Mouse (Mus musculus): ENCODE measurements around the gene Slc27a1.
"Not testable (repeated sequence)": the region's sequence is repeated elsewhere in the genome, so short reads cannot be mapped to it uniquely, and the experiment has no call there.

Slc27a1 gene

DNA sequence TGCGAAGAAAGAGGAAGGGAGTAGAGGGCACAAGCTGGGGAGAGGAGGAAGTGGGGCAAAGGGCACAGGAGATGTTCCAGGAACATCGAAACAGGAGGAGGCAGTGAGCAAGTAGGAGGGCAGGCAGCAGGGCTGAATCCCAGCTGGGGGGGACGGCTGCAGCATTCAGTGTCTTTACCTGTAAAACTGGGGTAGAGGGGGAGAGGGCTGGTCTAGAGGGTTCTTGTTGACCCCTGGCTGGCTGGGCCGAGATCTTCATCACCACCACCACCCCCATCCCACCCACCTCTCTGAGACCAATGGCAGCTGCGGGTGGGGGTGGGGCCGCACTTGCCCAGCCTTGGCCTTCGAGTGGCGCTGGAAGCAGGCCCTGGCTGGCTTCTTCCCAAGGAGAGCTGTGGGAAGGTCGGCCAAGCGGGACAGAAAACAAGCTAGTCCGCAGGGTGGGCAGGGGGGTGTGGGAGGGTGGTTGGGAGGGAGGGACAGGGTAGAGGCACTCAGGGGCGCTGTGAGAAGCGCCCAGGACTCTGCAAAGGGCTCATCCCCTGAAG is at the start of gene Slc27a1:
Gene Slc27a1 (plus strand): TSS at position 496 of the 551 bp plus-strand sequence.
- DNase-seq (ENCODE audit: low spot score in 2 of 2) = no peak

DNA sequence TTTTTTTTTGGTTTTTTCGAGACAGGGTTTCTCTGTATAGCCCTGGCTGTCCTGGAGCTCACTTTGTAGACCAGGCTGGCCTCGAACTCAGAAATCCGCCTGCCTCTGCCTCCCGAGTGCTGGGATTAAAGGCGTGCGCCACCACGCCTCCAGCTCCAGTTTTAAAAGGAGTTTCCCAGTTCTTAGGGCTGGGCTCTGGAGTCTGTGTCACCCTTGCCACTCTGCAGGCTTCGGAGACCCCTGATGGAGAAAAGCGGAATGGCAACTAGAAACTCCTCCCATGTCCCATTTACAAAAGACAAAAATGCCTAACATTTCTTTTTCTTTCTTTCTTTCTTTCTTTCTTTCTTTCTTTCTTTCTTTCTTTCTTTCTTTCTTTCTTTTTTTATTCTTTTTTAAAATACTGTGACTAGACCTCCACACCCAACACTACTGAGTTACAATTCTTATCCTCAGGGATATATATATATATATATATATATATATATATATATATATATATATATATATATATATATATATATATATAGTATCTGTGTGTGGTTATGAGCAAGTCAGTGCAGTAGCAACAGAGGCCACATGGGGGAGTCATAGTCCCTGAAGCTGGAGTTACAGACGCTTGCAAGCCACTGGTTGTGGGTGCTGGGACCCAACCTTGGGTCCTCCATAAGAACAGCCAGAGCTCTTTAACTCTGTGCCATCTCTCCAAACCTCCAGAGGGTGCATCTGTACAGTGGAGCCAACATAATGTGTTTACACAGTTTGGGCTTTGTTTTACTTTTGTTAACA is 49.5 kb upstream of the Slc27a1 start:
- DNase-seq (ENCODE audit: low spot score in 2 of 2) = peak in 1 of 2 experiments; percentile 60

DNA sequence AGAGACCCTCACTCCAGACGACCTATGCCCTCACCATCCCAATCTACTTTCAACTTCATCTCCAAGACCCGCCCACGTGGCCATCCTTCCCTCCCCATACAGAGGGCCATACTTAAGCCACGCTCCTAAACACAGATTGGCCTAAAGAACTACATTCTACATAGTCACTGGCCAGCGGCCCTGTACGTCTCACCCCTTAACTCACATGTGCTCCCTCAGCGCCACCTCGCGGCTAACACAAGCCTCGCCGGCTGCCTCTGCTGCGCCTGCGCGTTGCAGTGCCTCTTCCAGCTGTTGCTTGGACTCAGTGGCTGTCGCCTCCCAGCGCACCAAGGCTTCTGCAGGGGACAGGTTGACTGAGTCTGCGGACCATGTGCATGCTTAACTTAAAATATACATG is 47.0 kb upstream of the Slc27a1 start:
- peak; percentile 88 to 97 for DNase-seq (ENCODE audit: low spot score in 2 of 2)

DNA sequence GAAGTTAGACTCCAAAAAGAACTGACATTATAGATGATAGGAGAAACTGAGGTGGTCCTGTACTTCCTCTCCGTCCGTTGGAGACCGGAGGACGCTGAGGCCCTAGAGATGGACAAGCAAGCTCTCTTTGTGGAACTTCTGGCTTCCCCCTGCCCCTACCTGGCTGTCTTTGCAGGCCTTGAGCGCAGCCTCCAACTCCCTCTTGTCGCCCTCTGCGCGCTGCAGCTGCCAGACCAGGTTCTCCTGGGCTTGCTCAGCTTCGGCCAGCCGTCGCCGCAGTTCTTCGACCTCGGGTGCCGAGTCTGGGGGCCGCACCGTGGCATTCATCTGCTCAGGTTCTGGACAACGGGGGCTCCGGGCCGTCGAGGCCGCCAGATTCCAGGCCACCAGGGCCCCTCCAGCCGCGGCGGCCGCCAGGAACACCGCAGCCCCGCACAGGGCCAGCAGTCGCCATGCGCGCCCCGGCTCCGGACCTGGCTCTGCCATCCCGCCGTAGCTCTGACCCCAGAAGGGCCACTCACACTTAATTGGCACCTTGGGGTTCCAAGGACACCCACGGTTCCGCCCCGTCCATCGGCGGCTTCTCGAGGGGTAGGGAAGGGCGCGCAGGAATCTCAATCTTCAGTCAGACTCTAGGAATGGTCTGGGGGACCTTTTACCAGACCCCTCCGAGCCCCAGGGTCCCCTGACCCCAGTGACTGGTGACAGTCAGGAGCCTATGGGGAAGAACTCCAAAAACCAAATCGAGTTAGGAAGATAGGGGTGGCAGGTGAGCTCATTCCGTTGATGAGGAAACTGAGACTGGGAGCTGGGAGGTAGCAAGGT is 43.2 kb upstream of the Slc27a1 start, which contains the start of gene Ccdc194:
Gene Ccdc194 (minus strand): TSS at position 486 of the 825 bp plus-strand sequence.
- no peak for DNase-seq (ENCODE audit: low spot score in 2 of 2)

DNA sequence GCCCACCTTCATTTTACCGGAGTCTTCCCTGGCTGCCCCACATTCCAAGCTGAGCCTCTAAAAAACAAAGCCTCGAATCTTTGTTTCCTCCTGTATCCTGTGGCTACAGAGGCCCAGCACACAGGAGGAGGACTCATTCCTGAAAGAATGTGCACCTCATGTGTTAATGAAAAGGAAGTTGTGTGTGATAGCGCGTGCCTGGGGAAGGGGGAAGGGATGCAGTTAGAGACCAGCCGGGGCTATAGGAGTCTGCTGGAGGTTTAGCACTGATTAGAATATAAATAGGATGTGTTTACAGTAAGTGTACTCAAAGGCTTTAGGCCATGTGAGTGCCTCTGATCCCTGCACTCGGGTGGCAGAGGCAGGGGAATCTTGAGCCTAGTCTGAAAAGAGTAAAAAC is 42.4 kb upstream of the Slc27a1 start:
- DNase-seq (ENCODE audit: low spot score in 2 of 2) = no peak

DNA sequence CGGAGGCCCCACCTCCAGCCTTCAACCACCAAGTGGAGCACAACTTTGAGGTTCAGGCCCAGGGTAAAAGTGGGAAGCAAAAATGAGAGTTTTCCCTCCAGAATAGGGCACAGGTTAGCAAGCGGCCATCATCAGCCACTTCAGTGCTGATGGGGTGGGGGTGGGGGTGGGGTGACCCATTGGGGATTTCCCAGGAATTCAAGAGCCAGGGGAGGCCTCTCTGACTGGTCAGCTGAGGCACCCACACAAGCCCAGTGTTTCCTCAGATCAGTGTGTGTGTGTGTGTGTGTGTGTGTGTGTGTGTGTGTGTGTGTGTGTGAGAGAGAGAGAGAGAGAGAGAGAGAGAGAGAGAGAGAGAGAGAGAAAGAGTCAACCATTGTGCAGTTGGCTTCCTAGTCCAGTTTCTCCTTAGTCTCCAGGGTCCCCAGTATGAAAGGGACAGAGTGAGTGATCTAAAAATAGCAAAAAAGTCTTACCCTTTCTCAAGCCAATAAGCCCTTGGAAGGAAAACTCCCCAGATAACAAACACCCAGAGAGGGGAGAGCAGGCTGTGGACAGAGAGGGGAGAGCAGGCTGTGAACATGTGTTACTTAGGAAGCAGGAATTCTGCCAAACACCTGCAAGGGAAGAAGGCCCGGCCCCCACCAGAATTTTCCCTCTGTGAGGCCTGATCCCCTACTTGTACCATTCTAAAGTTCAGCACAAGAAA is 41.4 kb upstream of the Slc27a1 start:
- DNase-seq (ENCODE audit: low spot score in 2 of 2) = no peak

DNA sequence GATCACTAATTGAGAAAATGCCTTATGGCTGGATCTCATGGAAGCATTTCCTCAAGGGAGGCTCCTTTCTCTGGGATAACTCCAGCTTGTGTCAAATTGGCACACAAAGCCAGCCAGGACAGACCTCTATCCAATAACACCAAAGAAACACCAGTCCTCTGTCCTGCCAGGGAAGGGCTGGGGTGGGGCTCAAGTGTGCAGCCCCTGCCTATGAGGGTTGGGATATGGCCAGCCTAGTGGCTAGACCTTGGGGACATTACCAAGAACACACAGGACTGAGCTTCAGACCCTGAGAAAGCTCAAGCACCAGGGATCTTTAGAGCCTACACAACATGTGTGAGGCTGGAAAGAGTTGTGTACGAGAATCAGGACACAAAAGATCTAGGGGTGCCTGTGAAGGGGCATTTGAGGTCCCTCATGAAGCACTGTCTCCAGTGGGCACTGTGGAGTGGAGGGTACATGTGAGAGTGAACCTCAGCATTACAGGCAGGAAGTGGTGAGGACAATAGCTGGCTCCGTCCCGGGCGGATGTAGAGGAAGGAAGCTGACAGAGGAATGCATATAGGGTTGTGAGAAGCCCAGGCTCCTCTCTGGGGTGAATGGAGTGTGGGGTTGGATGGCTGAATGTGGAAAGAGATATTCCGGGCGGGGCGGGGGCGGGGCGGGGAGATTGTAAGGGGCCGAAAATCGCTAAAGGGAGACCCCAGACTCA is 40.2 kb upstream of the Slc27a1 start:
- DNase-seq (ENCODE audit: low spot score in 2 of 2) = peak; percentile 49 to 52

DNA sequence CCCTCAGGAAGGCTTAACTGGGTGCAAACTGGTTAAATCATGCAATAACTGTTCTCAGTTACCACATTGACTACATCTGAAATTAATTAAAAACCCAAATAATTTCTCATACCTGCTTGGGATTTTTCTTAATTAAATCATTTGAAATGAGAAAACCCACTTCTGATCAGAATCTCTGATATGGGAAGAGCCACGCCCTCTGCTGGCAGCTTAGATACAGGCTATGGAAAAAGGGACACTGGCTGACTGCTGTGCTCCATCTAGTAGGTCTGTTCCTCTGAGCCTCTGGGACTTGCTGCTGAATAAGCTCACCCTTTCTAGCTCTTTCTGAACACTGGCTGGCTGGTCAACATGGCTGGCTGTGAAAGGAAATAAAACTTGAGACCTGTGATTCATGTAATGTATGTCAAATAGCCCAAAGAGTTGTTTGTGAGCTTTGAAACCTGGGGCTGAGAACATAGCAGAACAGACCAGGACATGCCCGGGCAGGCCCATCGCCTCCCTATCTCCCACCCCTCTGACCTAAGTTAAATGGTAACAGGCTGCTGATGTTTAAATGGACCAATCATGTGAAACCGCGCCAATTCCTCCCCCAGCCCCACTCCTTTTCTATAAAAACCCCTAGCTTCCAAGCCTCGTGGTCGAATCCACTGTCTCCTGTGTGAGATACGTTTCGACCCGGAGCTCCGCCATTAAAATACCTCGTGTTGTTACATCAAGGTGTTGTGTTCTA is 37.8 kb upstream of the Slc27a1 start:
- DNase-seq (ENCODE audit: low spot score in 2 of 2) = not testable (repeated sequence)

DNA sequence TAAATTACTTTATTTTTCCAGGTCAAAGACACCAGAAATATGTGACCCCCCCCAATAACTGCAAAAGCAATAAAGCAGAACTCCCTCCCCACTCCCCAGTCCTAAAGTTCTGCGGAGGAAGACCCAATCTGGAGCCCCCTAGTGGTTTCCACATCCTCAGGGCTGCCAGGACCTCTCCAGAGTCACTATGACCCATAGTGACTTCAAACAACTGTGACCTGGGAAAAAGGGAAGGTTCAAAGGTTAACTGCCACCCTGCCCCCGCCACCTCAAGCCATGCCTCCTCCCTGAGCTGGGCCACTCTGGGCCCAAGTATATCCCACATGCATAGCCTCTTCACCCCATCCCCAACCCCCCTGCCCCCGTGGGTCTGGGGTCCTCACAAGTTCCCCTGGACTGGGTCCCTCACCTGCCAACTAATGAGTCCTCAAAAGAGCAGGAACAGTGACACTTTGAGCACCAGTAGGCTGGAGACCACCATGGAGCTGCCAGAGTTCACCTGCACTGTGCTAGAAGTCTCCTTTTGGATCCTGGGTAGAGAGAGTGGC is 34.3 kb upstream of the Slc27a1 start:
- DNase-seq (ENCODE audit: low spot score in 2 of 2) = no peak

DNA sequence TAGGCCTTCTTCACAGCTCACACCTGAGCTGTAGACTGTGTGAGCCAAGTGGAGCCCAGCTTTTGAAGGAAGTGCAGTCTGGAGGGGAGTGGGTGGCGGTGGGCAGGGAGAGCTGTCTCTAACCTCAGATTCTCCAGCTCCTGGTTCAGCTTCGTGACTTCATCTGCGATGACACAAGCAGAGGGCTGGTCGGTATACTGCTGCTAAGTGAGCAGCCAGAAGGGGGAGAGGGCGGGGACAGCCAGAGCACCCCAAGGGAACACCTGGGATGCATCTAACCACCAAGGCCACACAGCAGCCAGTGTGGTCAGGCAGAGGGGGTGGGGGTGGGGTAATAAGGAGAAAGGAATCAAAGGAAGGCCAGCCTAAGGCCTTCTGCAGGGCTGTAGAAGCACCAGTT is 33.0 kb upstream of the Slc27a1 start:
- peak; percentile 57 to 61 for DNase-seq (ENCODE audit: low spot score in 2 of 2)

DNA sequence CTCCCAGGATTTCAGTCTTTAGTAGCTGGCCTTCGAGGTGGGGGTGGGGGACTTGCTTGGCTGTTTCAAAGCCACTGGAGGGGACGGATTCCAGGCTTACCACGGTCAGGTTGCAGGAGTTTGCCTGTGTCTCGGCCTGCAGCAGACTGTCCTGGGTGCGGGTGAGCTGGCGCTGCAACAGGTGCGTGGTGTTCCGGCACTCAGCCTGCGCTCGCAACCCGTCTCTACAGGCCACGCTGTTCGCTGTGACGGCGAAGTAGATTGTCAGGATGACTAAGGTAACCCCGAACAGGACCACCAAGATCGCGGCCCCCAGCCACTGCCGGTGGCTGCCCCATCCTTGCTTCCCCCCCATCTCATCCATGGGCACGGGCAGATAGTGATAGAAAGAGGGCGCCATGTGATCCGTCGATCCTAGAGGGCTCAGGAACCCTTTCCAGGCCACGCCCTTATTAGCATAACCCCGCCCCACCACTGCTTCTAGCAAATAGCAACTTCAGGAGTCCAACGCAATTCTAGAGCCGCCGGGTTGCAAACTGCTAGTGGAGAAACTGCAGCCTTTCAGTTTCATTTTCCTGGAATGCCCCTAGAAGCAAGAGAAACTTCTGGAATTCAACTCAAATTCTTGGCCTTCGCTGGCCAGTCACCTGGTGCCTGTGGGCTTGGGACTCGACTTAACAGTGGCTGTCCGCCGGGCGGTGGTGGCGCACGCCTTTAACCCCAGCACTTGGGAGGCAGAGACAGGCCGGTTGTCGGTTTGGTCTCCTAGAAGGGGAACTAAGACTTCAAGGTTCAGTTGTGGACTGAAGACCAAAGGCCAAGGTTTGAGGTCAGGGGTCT is 31.4 kb upstream of the Slc27a1 start, which contains the start of gene Bst2:
Gene Bst2 (minus strand): TSS at position 429 of the 840 bp plus-strand sequence.
- peak; percentile 80 to 85 for DNase-seq (ENCODE audit: low spot score in 2 of 2)

DNA sequence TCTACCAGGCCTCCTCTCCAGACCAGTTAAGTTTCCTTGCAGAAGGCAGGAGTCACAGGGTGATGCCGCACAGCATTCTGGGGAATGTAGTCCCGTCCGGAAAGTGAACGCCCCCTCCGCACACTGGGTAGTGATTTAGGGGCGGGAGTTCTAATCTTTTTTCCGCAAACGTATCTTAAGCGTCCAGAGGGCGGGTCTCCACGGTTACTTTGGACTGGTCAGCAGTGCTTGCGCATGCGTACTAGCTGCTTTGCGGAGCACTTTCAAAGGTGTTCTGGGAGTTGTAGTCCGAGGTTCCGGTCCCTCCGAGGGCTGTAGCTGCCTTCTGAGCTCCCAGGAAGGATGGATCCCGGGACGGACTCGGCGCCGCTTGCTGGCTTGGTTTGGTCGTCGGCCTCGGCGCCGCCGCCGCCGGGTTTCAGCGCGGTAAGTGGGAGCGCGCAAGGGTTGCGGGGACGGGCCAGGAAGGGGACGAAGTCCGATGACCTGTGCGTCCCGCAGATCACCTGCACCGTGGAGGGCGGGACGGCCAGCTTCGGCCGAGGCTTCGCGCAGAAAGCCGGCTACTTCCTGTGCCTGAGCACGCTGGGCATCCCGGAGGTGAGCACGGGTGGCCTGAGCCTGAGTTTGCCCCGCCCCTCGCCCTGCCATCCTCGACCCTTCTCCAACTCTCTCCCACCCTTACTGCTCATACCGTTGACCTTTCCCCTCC is 25.9 kb upstream of the Slc27a1 start, which contains the start of gene Mvb12a:
Gene Mvb12a (plus strand): TSS at position 291 of the 712 bp plus-strand sequence.
- peak; percentile 82 to 87 for DNase-seq (ENCODE audit: low spot score in 2 of 2)

DNA sequence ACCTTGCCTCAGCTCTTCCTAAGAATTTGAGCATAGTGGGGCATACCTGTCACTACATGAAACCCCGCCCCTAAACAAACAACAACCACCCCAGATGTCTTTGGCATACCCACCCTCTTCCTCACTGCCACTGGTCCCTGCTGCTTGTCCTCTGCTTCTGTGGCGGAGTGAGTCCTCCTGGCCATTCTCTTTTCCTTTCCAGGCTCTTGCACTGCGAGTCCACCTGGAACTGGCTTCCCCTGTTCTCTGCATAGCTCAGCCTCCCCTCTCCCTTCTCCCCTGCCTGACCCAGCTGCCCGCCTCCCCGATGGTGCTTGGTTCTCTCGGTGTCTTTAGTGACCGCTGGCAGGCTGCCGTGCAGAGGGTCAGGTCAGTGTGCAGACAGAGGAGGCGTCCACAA is 24.9 kb upstream of the Slc27a1 start:
- no peak for DNase-seq (ENCODE audit: low spot score in 2 of 2)

DNA sequence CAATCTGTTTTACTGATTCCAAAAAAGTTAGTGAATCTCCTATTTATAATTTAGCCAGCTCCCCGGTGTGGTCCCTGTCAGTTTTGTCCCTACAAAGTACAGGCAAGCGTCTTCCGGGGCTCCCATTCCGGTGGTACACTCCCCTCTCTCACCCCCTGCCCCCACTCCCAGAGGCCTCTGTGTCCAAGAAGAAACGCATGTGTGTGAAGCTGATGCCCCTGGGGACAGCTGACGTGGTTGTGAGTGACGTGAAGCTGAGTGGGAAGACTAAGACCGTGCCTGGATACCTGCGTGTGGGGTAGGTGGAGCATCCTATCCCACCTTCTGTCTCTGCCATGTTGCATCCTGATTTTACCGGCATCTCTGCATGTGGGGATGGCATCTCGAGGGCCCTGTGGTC is 23.6 kb upstream of the Slc27a1 start:
- DNase-seq (ENCODE audit: low spot score in 2 of 2) = no peak

DNA sequence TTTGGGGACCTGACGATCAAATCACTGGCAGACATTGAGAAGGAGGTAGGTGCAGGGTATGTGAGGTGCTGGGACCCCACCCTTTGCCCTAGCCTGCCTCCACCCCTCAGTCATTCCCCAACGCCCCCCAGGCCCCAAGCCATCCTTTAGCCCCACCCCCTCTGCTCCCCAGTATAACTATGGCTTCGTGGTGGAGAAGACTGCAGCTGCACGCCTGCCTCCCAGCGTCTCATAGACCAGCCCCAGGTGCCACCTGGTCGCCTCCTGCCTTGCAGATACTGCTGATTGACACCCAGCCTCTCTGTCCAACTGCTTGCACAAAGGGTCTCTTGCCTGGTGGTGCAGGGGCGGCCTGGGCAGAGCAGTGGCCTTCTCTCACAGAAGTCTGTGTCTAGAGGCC is 21.1 kb upstream of the Slc27a1 start:
- peak; percentile 77 to 78 for DNase-seq (ENCODE audit: low spot score in 2 of 2)

DNA sequence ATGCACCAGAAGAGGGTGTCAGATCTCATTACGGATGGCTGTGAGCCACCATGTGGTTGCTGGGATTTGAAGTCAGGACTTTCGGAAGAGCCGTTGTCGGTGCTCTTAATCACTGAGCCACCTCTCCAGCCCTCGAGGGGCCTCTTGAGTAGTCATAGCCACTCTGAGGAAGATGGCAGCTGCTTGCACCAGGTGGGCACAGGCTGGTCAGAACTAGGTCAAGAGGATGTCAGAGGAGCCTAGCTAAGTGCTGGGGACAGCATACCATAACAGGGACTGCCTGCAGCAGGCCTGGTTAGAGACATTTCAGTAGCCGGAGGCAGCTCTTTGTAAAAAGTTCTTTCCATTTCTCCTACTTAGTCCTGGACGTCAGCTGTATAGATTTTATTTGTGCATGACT is 17.9 kb upstream of the Slc27a1 start:
- DNase-seq (ENCODE audit: low spot score in 2 of 2) = peak in 1 of 2 experiments; percentile 58

DNA sequence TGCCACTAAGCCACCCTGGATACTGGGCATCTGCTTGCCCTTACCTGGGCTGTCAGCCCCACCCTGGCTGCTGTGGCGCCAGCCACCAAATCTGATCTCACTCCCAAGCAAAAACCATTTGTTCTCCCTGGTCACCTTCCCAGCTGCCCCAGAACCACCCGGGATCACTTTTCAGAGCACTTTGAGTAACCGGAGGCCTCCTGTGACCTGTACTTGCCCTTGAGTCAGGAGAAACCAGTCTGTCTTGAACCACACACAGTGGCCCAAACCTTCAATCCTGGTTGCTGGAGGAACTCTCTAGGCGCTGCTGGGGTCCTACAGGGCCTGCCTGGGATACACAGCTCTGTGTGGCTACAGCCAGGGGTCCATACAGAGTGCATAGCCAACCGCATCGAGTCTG is 15.9 kb upstream of the Slc27a1 start:
- no peak for DNase-seq (ENCODE audit: low spot score in 2 of 2)

DNA sequence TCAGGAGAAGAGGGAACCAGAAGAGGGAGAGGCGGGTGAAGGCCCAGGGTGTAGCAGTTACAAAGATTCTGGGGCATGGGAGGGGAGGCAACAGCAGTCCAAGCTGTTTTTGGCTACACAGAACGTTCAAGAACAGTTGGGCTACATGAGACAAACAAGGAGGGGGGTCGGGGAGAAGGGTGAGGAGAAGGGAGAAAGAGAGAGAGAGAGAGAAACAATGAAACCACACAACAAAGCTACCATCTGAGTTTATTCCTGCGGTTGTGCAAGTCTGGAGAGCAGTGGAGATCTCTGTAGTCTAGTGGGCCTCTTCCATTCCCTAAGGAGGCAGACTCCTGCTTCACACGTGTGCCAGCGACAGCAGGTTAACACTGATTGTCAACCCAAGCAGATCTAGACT is 14.7 kb upstream of the Slc27a1 start:
- no peak for DNase-seq (ENCODE audit: low spot score in 2 of 2)

Data from thymus, postnatal 10 days (tissue).